Mouse (Mus musculus) naive thymus-derived CD4-positive, alpha-beta T cell, adult 2 months (primary cell): ENCODE results near the gene Sap30.
"Not testable (repeated sequence)": the region's sequence is repeated elsewhere in the genome, so short reads cannot be mapped to it uniquely, and the experiment has no call there.

Experiments used
- DNase-seq: peaks from one replicate; pipeline ENCODE4 v3.0.0-alpha.2; 2011; ENCODE audit warnings: low read depth

The Sap30 gene

DNA sequence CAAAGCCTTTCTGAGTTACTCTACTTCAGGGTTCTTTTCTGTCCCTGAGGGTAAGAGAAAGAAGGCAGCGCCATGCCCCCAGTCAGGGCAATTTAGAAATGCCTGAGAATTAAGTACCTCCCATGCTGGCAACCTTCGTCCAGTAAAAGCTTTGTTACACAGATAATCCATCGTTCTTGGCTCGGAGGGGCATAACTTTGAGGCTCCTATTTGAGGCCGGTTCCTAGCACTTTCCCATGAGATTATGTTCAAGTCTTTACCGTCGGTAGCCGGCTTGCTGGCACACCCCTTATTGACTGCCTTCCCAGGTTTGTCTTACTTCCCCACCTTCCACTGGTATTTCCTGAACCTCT is 10.8 kb upstream of the Sap30 start:
- DNase-seq = no peak

GRCm38 (mm10) chr8:57491873-57492272 is 4.2 kb upstream of the Sap30 start:
- DNase-seq = no peak

- no peak for DNase-seq
These were observed 2.2 kb upstream of the Sap30 start for GRCm38 (mm10) chr8:57489896-57490295.

DNA sequence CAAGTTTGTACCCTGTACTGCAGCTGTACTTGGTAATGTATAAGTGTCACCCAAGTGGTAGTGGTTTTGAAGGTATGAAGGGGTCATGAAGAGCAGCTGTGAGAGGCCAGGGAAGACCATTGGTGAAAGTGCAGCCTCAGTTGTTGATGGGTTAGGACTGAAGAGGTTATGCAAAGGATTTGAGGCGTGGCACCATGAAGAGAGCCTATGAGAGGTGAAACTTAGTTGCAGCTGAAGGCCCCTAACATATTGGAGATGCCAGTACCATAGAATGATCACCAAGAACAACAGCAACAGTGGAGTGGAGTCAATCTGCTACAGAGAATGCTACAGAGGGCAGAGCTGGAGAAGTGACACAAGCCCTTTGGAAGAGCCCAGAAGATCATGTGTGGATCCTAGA is 1.7 kb upstream of the Sap30 start:
- no peak for DNase-seq

DNA sequence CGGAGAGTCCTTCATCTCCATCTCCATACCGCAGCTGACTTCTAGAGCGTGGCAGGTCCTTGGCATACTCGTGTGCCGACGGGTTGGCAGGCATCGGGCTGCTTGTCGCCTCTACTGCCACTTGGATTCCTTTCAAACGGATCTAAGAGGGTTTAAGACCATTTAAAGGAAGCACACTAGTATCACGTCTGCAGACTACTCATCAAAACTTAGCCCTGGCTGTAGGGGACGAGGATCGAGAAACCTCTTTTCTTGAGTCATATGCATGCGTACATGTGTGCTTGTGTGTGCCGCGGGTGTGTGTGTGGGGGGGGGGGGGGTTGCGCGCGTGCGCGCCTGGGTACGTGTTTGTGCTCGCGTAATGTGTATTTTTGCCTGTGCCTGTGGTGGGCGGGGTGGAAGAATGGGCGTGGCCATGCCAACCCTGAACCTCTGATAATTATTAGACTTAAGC is 679 bp upstream of the Sap30 start:
- peak; percentile 89 for DNase-seq

DNA sequence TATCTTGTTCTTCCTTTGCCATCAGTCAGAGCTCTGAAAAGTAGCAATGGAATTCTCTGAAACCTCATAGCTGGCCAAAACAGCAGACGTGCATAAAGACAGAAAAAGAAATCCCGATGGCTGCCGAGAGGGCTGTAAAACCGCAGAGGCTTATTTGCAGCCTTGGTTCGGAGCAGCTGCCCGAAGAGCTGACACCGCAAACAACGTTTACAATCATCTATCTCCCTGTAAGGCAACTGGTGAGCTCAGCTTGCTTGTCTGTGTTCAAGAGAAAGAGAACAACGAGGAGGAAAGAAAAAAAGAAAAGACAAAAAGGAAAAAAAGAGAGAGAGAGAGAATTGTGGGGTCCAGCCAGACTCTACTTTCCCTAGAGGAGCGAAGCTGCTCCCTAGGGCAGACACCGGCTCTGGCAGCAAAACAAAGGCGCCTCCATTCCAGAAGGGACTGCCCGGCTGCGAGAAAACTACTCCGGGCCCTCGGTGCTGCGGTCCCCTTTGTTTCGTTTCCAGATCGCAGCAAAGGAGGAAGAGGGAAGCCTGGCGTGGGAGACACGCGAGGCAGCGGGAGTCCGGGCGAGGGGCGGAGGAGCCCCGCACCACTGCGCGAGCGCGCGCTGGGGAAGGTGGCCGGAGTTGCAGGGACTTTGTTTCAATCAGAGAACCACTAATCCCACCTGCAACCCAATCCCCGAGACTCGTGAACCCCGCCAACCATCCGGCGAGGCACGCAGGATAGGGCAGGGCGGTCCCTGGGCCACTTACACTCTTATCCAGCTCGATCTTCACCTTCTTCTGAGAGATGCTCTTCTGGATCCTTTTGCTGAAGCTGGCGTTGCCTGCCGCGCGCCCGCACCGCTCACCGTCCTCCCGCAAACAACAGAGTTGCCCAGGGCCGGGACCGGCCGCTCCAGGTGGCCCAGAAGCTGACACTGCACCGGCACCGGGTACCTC is 894 bp downstream of the Sap30 start:
- peak; percentile 42 for DNase-seq

DNA sequence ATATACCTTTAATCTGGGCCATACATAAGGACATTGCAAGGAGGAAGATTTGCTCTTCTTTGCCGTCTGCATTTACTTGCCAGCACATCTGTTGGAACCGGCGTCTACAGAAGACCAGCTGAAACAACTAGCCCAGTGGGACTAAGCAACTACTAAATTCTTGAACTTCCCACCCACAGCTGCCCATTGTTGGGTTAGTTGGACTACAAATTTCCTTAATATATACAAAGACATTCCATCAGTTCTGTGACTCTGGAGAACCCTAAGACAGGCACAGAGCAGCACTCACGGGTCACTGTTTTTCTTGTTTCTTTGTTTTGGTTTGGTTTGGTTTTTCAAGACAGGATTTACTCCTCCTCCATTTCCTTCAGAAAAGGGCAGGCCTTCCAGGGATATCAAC is 7.1 kb downstream of the Sap30 start:
- no peak for DNase-seq

- no peak for DNase-seq
These were observed 8.0 kb downstream of the Sap30 start for GRCm38 (mm10) chr8:57479700-57480099.

DNA sequence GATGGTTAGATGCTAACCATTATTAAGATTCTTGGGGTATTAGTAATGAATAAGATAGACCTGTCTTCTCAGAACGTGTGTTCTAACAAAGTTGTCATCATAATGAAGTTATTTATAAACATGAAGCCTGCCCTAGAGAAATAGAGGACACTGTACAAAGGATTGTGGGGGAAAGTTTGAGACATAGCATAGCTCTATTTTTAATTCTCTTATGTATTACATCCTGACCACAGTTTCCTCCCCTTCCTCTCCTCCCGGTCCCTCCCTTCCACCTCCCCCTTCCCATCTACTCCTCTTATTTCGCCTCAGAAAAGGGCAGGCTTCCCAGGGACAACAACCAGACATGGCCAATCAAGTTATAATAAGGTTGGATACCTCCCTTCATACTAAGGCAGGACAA is 9.3 kb downstream of the Sap30 start:
- DNase-seq = no peak

DNA sequence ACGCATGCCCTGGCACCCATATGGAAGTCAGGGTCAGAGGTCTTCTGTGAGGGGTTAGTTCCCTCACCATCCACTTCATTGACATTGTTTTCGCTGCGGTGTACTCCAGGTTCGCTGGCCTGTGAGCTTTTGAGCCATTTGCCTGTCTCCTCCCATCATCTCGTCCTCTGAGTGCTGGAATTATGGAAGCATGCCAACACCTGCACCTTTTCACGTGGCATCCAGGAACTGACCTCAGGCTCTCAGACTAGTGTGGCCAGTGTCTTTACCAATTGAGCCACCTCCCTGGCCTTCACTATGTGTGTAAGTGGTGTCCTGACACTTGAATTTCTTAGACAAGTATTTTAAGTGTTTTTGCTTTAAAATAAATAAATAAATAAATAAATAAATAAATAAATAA is 13.9 kb downstream of the Sap30 start:
- DNase-seq = no peak

DNA sequence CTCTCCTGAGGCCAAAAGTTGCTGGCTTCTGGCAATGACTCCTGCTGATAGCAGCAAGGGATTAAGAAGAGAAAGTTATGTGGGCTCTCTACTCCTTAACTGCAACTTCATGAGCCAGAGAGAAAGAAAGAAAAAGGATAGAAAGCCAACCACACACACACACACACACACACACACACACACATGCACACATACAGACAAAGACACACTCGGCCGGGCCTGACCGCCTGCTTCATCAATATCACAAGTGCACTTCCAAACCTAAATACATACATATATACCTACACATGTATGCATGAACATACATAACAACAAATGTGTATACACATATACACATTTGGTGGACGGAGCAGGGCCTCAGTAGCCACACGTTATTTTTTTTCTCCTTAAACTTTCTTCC is 16.8 kb downstream of the Sap30 start:
- no peak for DNase-seq

- DNase-seq = no peak
These were observed 19.0 kb downstream of the Sap30 start for GRCm38 (mm10) chr8:57468624-57469023.

GRCm38 (mm10) chr8:57463757-57464156 is 23.9 kb downstream of the Sap30 start:
- no peak for DNase-seq

- no peak for DNase-seq
These were observed 24.8 kb downstream of the Sap30 start for GRCm38 (mm10) chr8:57462839-57463238.

DNA sequence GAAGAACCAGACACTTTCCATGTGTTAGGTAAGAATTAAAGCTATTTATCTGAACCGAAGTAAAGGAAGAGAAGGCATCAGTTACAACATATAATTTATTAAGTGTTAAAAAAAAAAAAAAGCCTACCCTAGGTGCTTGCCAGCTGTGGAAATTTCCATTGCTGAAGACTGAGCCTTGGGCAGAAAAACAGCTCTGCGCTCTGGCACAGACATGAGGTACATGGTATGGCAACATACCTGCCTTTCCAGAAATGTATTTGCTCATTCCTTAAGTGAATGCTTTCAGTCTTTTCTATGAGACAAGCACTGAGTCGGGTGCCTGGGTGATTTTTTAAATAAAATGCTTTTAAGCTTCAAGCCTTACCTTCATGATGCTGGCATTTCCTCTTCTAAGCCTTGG is 29.7 kb downstream of the Sap30 start:
- DNase-seq = no peak

DNA sequence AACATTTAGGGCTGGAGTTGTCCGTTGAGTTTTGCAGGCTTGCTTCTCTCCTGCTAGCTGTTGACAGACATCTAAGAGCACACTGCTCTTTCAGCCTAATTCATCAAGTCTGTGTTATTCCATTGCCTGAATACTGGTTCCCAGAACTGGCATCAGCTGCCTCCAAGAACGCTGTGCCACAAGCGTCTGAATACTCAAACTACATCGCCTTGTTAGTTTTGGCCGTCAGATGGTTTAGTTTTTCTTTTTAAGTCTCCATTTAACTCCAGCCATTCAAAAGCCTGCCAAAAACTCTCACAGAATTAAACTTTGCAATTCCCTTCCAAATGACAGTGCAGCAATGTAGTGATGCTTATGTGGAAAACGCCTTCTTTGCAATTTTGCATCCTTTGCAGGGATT is 30.5 kb downstream of the Sap30 start:
- DNase-seq = no peak

DNA sequence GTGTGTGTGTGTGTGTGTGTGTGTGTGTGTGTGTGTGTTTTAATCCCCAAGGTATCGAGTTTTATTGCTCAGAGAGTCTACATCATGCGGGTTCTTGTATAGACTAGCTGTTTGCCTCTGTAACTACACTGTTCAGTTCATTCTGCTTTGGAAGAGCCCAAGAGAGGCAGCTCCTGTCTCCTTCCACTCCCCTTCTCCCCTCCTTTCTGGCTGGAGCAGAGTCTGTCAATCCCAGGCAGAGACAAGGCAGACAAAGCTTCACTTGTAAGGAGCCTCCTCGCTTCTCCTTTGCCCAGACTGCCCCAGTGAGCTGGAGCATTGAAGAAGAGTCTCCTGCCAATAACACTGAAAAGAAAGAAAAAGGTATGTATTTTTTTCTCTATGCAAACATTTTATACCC is 31.9 kb downstream of the Sap30 start, which contains the start of gene Scrg1:
Gene Scrg1 (plus strand): TSS at position 159 of the 400 bp plus-strand sequence.
- DNase-seq = no peak

- no peak for DNase-seq
These were observed 34.3 kb downstream of the Sap30 start for GRCm38 (mm10) chr8:57453361-57453760.

GRCm38 (mm10) chr8:57451896-57452295 is 35.8 kb downstream of the Sap30 start:
- no peak for DNase-seq

DNA sequence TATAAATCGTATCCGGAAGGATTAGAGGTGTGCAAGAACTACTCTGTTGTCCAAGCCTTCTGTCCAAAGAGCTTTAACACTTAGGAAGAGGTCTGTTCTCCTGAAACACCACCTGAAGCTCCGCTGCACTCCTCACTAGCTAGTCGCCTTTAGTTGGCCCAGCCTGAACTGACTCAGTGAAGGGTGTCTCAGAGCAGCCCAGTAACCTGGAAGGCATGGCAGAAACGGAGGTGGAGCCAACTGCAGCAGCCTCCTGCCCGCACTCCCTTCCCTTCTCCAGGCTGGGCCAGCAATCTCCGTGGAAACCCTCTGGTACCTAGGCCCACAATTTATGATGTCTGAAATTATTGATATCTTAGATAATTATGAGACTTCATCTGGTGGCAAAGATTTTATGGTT is 36.9 kb downstream of the Sap30 start:
- DNase-seq = no peak

- not testable (repeated sequence) for DNase-seq
These were observed 41.8 kb downstream of the Sap30 start for GRCm38 (mm10) chr8:57445901-57446300.

GRCm38 (mm10) chr8:57443289-57443688 is 44.4 kb downstream of the Sap30 start:
- DNase-seq = no peak

DNA sequence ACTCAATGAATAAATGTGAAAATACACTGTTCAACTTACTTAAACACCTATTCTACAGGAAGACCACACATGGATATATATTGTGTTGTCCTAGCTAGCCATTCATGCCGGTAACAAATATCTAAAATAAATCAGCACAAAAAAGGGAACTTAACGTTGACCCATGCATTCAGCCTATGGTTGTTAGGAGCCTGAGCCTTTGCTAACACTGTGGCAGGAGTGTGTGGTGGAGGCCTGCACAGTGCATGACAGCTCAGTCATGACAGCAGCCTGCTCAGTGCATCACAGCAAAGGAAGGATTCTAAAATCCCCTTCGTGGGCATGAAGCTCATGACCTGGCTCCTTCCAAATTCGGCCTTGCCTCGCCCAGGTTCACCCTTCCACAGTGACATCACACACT is 46.1 kb downstream of the Sap30 start:
- DNase-seq = no peak

- no peak for DNase-seq
These were observed 46.5 kb downstream of the Sap30 start for GRCm38 (mm10) chr8:57441131-57441530.
